Mouse (Mus musculus): ENCODE results near the gene Gm45808.

DNA sequence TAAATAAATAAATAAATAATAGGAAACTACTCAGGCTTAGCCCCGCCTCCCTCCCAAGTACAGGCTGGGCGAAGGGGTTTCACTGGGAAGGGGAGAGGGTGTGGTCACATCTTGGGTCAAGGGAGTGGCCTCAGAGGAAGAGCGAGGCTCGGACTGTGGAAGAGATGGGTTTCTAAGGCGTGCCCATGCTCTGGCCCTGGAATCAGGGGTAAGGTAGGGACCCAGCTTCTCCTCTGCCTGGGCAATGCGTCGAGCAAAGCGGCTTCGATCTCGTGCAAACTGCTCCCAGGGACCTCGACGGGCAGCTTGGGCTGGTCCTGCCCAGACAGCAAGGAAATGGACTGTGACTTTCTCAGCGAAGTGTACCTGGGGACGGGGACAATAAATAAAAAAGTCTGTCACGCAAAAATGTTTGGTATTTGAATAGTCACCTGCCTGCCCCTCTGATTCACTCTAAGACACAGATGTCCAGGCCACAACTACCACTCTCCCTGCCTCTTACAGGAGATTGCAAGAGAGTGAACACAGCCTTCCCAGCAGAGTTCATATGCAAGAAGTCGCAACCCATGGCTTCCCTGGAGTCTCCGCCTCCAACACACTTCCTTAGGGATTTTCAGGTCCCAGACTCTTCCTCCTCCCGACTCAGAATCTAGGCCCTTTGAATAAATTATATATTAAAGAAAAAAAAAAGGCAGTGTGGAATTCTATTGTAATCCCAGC, 36.5 kb upstream of the Gm45808 start:
- TF ChIP-seq POLR2A (IDR thresholded peaks at IDR 0.05; ENCODE audit: extremely low read depth, insufficient read depth, low read length) = no peak
- no peak for TF ChIP-seq CTCF (IDR thresholded peaks at IDR 0.05; ENCODE audit: extremely low read depth, insufficient read depth, low read length)
